Mouse (Mus musculus) kidney, postnatal 0 days (tissue): Measurements from ENCODE around the gene Spata20. TPM values are rescaled to one million over a fixed set of nuclear protein-coding genes. Genes with fewer than 3 reads are reported as not detected.
A peak's percentile ranks its signal among the peaks of the same experiment; 100 is the strongest.

Experiments
- ATAC-seq: fragments of 200-750 bp; cut with Nextera tagmentation; replicated peaks from 2 replicates; pipeline ENCODE4 v1.8.0; 2017; ENCODE audit warnings: low read depth, moderate number of reproducible peaks, moderate TSS enrichment, moderate library complexity; ENCODE audit not compliant: low FRiP score
- DNase-seq: peaks from one replicate; pipeline ENCODE4 v3.0.0-alpha.2; 2016; ENCODE audit warnings: low spot score
- H3K27ac ChIP-seq: fragments of 300-500 bp; sonication (generic); 2 replicates; pipeline ENCODE4 v1.5.1; 2014; ENCODE audit warnings: mild to moderate bottlenecking
- H3K27me3 ChIP-seq: fragments of 300-500 bp; sonication (generic); 2 replicates; pipeline ENCODE4 v1.6.1; 2014; ENCODE audit warnings: low read length, mixed read lengths; ENCODE audit not compliant: insufficient read depth
- H3K36me3 ChIP-seq: fragments of 300-500 bp; sonication (generic); 2 replicates; pipeline ENCODE4 v1.6.1; 2014; ENCODE audit warnings: low read length, mixed read lengths; ENCODE audit not compliant: insufficient read depth
- H3K4me1 ChIP-seq: fragments of 300-500 bp; sonication (generic); replicated peaks from 2 replicates; pipeline ENCODE4 v1.6.1; 2014; ENCODE audit warnings: antibody characterized with exemption, low read length, mixed read lengths; ENCODE audit not compliant: insufficient read depth
- H3K4me2 ChIP-seq: fragments of 300-500 bp; sonication (generic); 2 replicates; pipeline ENCODE4 v1.6.1; 2014; ENCODE audit warnings: mild to moderate bottlenecking, low read length, moderate library complexity, mixed read lengths
- H3K4me3 ChIP-seq: fragments of 300-500 bp; sonication (generic); replicated peaks from 2 replicates; pipeline ENCODE4 v1.5.1; 2014; ENCODE audit warnings: low read depth, low read length
- H3K9ac ChIP-seq: fragments of 300-500 bp; sonication (generic); 2 replicates; pipeline ENCODE4 v1.6.1; 2014; ENCODE audit warnings: low read depth, low read length
- H3K9me3 ChIP-seq: fragments of 300-500 bp; sonication (generic); replicated peaks from 2 replicates; pipeline ENCODE4 v1.6.1; 2016; ENCODE audit warnings: low read length, inconsistent platforms, mixed read lengths
- CTCF ChIP-seq: IDR thresholded peaks from 2 replicates; pipeline ENCODE4 v1.5.1; 2016; ENCODE audit warnings: antibody characterized with exemption, low read depth, mild to moderate bottlenecking, moderate library complexity
- WGBS: fragments of 180-500 bp; shearing (Covaris S2); extraction: QIAGEN DNeasy Blood & Tissue Kit; methylation state at CpG from one replicate; pipeline ENCODE4 v1.1.7; 2014; 5-methylcytosine and 5-hydroxymethylcytosine counted together
- polyA plus RNA-seq: library from polyadenylated mRNA; unstranded; fragments of >200 nt; fragmentation: Nextera tagmentation; extraction: Ambion mirVana; gene quantifications from 2 replicates; pipeline ENCODE4 v1.2.1, GENCODE M21; 2015

The Spata20 gene
- polyA plus RNA-seq, 1 experiment from 2014 or later, result not detected

DNA sequence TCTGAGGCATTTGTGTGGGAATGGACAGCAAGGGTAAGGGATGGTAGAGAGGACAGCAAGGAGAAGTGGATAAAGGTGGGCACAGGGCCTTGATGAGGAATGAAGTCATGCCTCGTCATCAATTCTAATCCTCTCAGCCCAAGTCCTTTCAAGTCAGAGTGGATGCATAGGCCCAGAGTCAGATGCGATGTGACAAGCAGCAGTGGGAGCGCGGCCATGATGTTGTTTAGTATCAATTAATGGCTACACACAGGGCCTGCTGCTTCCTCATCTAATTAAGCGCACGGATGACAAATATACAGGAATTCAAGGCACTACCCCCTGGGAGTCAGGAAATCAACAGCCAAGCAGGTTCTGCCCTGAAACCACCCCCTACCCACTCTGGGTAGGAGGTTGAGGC is 45.6 kb downstream of the Spata20 start:
- H3K9me3 ChIP-seq, result no peaks in the 10 kb centered on the region
- no peak overlapping the region for H3K4me3 ChIP-seq
- no peaks in the 10 kb centered on the region for H3K36me3 ChIP-seq
- H3K9ac ChIP-seq, result no peak overlapping the region
- no peak for TF ChIP-seq CTCF
- DNase-seq, result no peak
- peaks cover 23% of the 10 kb centered on the region; the same call in 1 of the 2 replicates for H3K4me1 ChIP-seq
- H3K4me2 ChIP-seq, result no peak overlapping the region
- no peaks in the 10 kb centered on the region for H3K27me3 ChIP-seq
- no peak for ATAC-seq
- 83% methylated on average over 6 of the region's 6 CpGs for WGBS
- no peak overlapping the region for H3K27ac ChIP-seq

DNA sequence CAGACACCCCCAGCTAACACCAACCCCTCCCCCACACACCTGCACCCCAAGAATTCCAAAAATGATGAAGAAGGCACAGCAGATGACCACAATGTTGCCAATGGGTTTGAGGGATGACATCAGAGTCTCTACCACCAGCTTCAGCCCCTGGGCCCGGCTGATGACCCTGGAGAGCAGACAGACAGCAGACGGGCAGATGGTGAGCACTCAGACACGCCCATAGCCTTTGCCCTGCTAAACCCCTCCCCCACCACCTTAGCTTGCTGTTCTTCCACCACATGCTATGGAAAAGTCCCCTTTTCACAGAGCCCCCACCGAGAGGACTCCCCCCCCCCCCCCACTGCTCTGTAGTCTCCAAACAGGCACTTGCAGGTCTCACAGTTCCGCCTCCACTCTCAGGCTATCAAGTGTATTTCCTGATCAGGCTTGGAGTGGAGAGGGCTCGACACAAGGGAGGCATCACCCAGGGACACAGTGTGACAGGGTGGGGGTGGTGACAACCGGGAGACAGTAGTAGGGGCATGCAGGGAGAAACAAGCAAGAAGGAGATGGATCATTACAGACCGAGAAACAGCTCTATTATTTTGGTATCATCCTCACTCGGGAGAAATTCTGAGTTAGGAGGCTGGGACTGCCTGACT is 56.8 kb downstream of the Spata20 start:
- H3K4me2 ChIP-seq, result 0 out of 2 replicates have a peak overlapping the region, but pooled peaks have one; percentile 15
- H3K27me3 ChIP-seq, result no peaks in the 10 kb centered on the region
- H3K4me1 ChIP-seq, result peaks cover 25% of the 10 kb centered on the region
- no peak overlapping the region for H3K4me3 ChIP-seq
- H3K9ac ChIP-seq, result no peak overlapping the region
- DNase-seq, result no peak
- no peak for TF ChIP-seq CTCF
- peak; percentile 44 for ATAC-seq
- no peaks in the 10 kb centered on the region for H3K9me3 ChIP-seq
- H3K36me3 ChIP-seq, result no peaks in the 10 kb centered on the region
- 27% methylated on average over 9 of the region's 9 CpGs for WGBS
- peak overlapping the region; percentile 68 for H3K27ac ChIP-seq

Other genes starting within 250 kb of the Spata20 start
- gene Wfikkn2, start 240.2 kb downstream of the Spata20 start, polyA plus RNA-seq, result 1.0 and 1.2 TPM in 2 replicates
- gene Gm21885, start 204.3 kb downstream of the Spata20 start, polyA plus RNA-seq, result 0.28 and 0.71 TPM in 2 replicates
- 107 and 108 TPM in 2 replicates for gene Luc7l3, start 164.2 kb downstream of the Spata20 start, polyA plus RNA-seq
- 17.9 and 21.9 TPM in 2 replicates for gene Ankrd40, start 158.2 kb downstream of the Spata20 start, polyA plus RNA-seq
- gene Abcc3, start 93.2 kb downstream of the Spata20 start, polyA plus RNA-seq, result 9.1 and 10.5 TPM in 2 replicates
- gene Cacna1g, start 12.0 kb downstream of the Spata20 start, polyA plus RNA-seq, result 4.4 and 5.2 TPM in 2 replicates
- 34.7 and 37.5 TPM in 2 replicates for gene Epn3, start 13.8 kb upstream of the Spata20 start, polyA plus RNA-seq
- gene Mycbpap, start 35.6 kb upstream of the Spata20 start, polyA plus RNA-seq, result 3.2 and 3.5 TPM in 2 replicates
- gene Rsad1, start 63.1 kb upstream of the Spata20 start, polyA plus RNA-seq, result 4.0 and 5.6 TPM in 2 replicates
- gene Chad, start 78.9 kb upstream of the Spata20 start, polyA plus RNA-seq, result 0.41 and 0.50 TPM in 2 replicates
- 6.6 and 7.0 TPM in 2 replicates for gene Acsf2, start 115.7 kb upstream of the Spata20 start, polyA plus RNA-seq
- gene Lrrc59, start 143.6 kb upstream of the Spata20 start, polyA plus RNA-seq, result 119 and 135 TPM in 2 replicates
- gene Mrpl27, start 167.6 kb upstream of the Spata20 start, polyA plus RNA-seq, result 135 and 144 TPM in 2 replicates
- 7.9 and 8.1 TPM in 2 replicates for gene Eme1, start 167.8 kb upstream of the Spata20 start, polyA plus RNA-seq
- 18.4 and 21.4 TPM in 2 replicates for gene Xylt2, start 191.3 kb upstream of the Spata20 start, polyA plus RNA-seq
- gene Gm11541, start 218.3 kb upstream of the Spata20 start, polyA plus RNA-seq, result 1.3 and 1.4 TPM in 2 replicates